Mouse (Mus musculus) embryonic facial prominence, embryonic 14.5 days (tissue): ENCODE data around the gene Arid3a. TPM values are rescaled to one million over a fixed set of nuclear protein-coding genes. Genes with fewer than 3 reads are reported as not detected.
"Not testable (repeated sequence)": the region's sequence is repeated elsewhere in the genome, so short reads cannot be mapped to it uniquely, and the experiment has no call there.

Source experiments
- ATAC-seq: fragments of 200-750 bp; cut with Nextera tagmentation; 2 replicates; pipeline ENCODE4 v1.8.0; 2017; ENCODE audit warnings: low read depth, moderate number of reproducible peaks, moderate TSS enrichment
- DNase-seq: peaks from one replicate; pipeline ENCODE4 v3.0.0-alpha.2; 2015; ENCODE audit warnings: low spot score
- H3K27ac ChIP-seq: fragments of 300-500 bp; sonication (generic); replicated peaks from 2 replicates; pipeline ENCODE4 v1.5.1; 2014; ENCODE audit warnings: low read depth, mild to moderate bottlenecking, low read length, moderate library complexity
- H3K27me3 ChIP-seq: fragments of 300-500 bp; sonication (generic); replicated peaks from 2 replicates; pipeline ENCODE4 v1.6.1; 2014; ENCODE audit warnings: low read length; ENCODE audit not compliant: control insufficient read depth, insufficient read depth
- H3K36me3 ChIP-seq: fragments of 300-500 bp; sonication (generic); 2 replicates; pipeline ENCODE4 v1.6.1; 2014; ENCODE audit warnings: low read length, mixed read lengths; ENCODE audit not compliant: control insufficient read depth, insufficient read depth
- H3K4me1 ChIP-seq: fragments of 300-500 bp; sonication (generic); 2 replicates; pipeline ENCODE4 v1.6.1; 2014; ENCODE audit warnings: antibody characterized with exemption, low read length; ENCODE audit not compliant: control insufficient read depth, insufficient read depth
- H3K4me2 ChIP-seq: fragments of 300-500 bp; sonication (generic); 2 replicates; pipeline ENCODE4 v1.6.1; 2014; ENCODE audit warnings: low read depth, mild to moderate bottlenecking, low read length, moderate library complexity, mixed read lengths
- H3K4me3 ChIP-seq: fragments of 300-500 bp; sonication (generic); 2 replicates; pipeline ENCODE4 v1.5.1; 2014; ENCODE audit warnings: low read depth, mild to moderate bottlenecking, low read length
- H3K9ac ChIP-seq: fragments of 300-500 bp; sonication (generic); 2 replicates; pipeline ENCODE4 v1.6.1; 2014; ENCODE audit warnings: low read depth, mild to moderate bottlenecking, low read length, moderate library complexity, mixed read lengths
- H3K9me3 ChIP-seq: fragments of 300-500 bp; sonication (generic); 2 replicates; pipeline ENCODE4 v1.6.1; 2016; ENCODE audit warnings: low read length; ENCODE audit not compliant: control insufficient read depth
- WGBS: fragments of 180-500 bp; shearing (Covaris S2); extraction: QIAGEN DNeasy Blood & Tissue Kit; methylation state at CpG from one replicate; pipeline ENCODE4 v1.1.7; 2014; 5-methylcytosine and 5-hydroxymethylcytosine counted together
- polyA plus RNA-seq: library from polyadenylated mRNA; unstranded; fragments of >200 nt; fragmentation: Nextera tagmentation; extraction: Ambion mirVana; gene quantifications from 2 replicates; pipeline ENCODE4 v1.2.1, GENCODE M21; 2014

Gene Arid3a
- polyA plus RNA-seq, 1 experiment from 2014 or later: 3.1 TPM

GRCm38 (mm10) chr10:79884938-79885337, 41.9 kb upstream of the Arid3a start:
- not testable (repeated sequence) for H3K27me3 ChIP-seq, H3K4me2 ChIP-seq, ATAC-seq, H3K4me3 ChIP-seq, H3K27ac ChIP-seq, DNase-seq, H3K9ac ChIP-seq, H3K36me3 ChIP-seq, H3K9me3 ChIP-seq
- 77% methylated on average over 3 of the region's 3 CpGs for WGBS
- peaks cover 12% of the 10 kb centered on the region for H3K4me1 ChIP-seq

GRCm38 (mm10) chr10:79886054-79886453, 40.8 kb upstream of the Arid3a start, which contains the start of gene Elane:
Gene Elane (plus strand): TSS chr10:79886247.
- no peak within 1 kb of the TSS for H3K9ac ChIP-seq
- DNase-seq (no peak), ATAC-seq (no peak)
- no peak within 1 kb of the TSS for H3K4me3 ChIP-seq
- no peak within 1 kb of the TSS for H3K27ac ChIP-seq
- H3K27me3 ChIP-seq: no peaks in the 10 kb centered on the region
- WGBS: 73% methylated on average over 6 of the region's 6 CpGs
- peaks cover 7% of the 10 kb centered on the region for H3K4me1 ChIP-seq
- no peak within 1 kb of the TSS for H3K4me2 ChIP-seq
- H3K36me3 ChIP-seq: no peaks in the 10 kb centered on the region
- no peaks in the 10 kb centered on the region for H3K9me3 ChIP-seq

GRCm38 (mm10) chr10:79886611-79887010, 40.2 kb upstream of the Arid3a start:
- H3K4me2 ChIP-seq: no peak overlapping the region
- ATAC-seq (no peak), DNase-seq (no peak)
- no peak overlapping the region for H3K9ac ChIP-seq
- 83% methylated on average over 8 of the region's 8 CpGs for WGBS
- H3K27ac ChIP-seq: no peak overlapping the region
- no peaks in the 10 kb centered on the region for H3K36me3 ChIP-seq
- peaks cover 7% of the 10 kb centered on the region for H3K4me1 ChIP-seq
- H3K27me3 ChIP-seq: no peaks in the 10 kb centered on the region
- H3K4me3 ChIP-seq: no peak overlapping the region
- no peaks in the 10 kb centered on the region for H3K9me3 ChIP-seq

- Histone ChIP-seq H3K27ac (no peak overlapping the region), H3K9me3 (no peaks in the 10 kb centered on the region), H3K4me1 (no peaks in the 10 kb centered on the region), H3K27me3 (no peaks in the 10 kb centered on the region), H3K36me3 (no peaks in the 10 kb centered on the region), H3K4me2 (no peak overlapping the region), H3K9ac (no peak overlapping the region), H3K4me3 (no peak overlapping the region)
- 71% methylated on average over 2 of the region's 2 CpGs for WGBS
- DNase-seq: no peak
- no peak for ATAC-seq
Observed at GRCm38 (mm10) chr10:79889386-79889785, 37.5 kb upstream of the Arid3a start.

- no peak within 1 kb of the TSS for H3K27ac ChIP-seq
- H3K4me2 ChIP-seq: no peak within 1 kb of the TSS
- WGBS: 31% methylated on average over 5 of the region's 5 CpGs
- peaks cover 8% of the 10 kb centered on the region for H3K36me3 ChIP-seq
- H3K27me3 ChIP-seq: no peaks in the 10 kb centered on the region
- H3K4me1 ChIP-seq: no peaks in the 10 kb centered on the region
- no peak within 1 kb of the TSS for H3K9ac ChIP-seq
- ATAC-seq (no peak), DNase-seq (no peak)
- H3K9me3 ChIP-seq: no peaks in the 10 kb centered on the region
- H3K4me3 ChIP-seq: no peak within 1 kb of the TSS
Observed at GRCm38 (mm10) chr10:79890670-79891069, 36.2 kb upstream of the Arid3a start, which contains the start of gene Cfd. Gene Cfd (plus strand): TSS chr10:79890853.

- not testable (repeated sequence) for H3K4me1 ChIP-seq, H3K4me2 ChIP-seq, H3K9ac ChIP-seq, H3K4me3 ChIP-seq, H3K27me3 ChIP-seq, H3K27ac ChIP-seq, H3K9me3 ChIP-seq
- WGBS: 42% methylated on average over 22 of the region's 22 CpGs
- 0 out of 2 replicates have a peak, but pooled peaks have one; percentile 28 for ATAC-seq
- peaks cover 27% of the 10 kb centered on the region for H3K36me3 ChIP-seq
- peak; percentile 63 for DNase-seq
Observed at GRCm38 (mm10) chr10:79892451-79893118, 34.3 kb upstream of the Arid3a start.

- H3K4me3 ChIP-seq: no peak overlapping the region
- H3K36me3 ChIP-seq: peaks cover 49% of the 10 kb centered on the region
- H3K9ac ChIP-seq: no peak overlapping the region
- no peak for DNase-seq
- H3K27ac ChIP-seq: no peak overlapping the region
- ATAC-seq: no peak
- no peak overlapping the region for H3K4me2 ChIP-seq
- WGBS: 94% methylated on average over 9 of the region's 16 CpGs
- no peaks in the 10 kb centered on the region for H3K27me3 ChIP-seq
- no peaks in the 10 kb centered on the region for H3K4me1 ChIP-seq
- no peaks in the 10 kb centered on the region for H3K9me3 ChIP-seq
Observed at GRCm38 (mm10) chr10:79896306-79896705, 30.5 kb upstream of the Arid3a start.

- Histone ChIP-seq H3K27me3 (no peaks in the 10 kb centered on the region), H3K27ac (no peak overlapping the region), H3K4me1 (no peaks in the 10 kb centered on the region), H3K4me2 (no peak overlapping the region), H3K9me3 (no peaks in the 10 kb centered on the region), H3K36me3 (peaks cover 52% of the 10 kb centered on the region), H3K9ac (no peak overlapping the region), H3K4me3 (no peak overlapping the region)
- ATAC-seq (no peak), DNase-seq (no peak)
- 84% methylated on average over 13 of the region's 13 CpGs for WGBS
Observed at GRCm38 (mm10) chr10:79896814-79897213, 30.0 kb upstream of the Arid3a start.
